Mouse (Mus musculus): ENCODE measurements around the gene Gm21119. TPM values are rescaled to one million over a fixed set of nuclear protein-coding genes. Genes with fewer than 3 reads are reported as not detected.

The Gm21119 gene
- polyA plus RNA-seq (2012; rRNA removed): 0.21 and 0.33 TPM in 2 replicates

DNA sequence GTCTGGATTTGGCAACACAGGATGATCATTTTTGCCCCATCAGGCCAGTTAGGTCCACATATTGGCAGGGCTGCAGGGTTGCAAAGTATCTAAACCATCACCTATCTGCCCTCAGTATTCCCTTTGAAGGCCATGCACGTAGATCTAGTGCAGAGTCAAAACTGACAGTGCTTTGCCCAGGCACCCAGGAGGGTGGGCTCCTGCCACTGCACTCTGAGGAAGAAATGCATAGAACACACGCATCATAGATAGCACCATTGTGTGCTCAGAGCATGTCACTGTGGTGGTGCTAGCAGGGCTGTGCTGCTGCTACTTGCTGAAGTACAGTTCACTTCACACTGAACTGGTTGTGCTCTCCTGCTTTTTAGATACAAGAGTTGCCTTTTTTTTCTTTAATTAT, at the start of gene Gm21119:
Gene Gm21119, plus strand, starts transcription at position 301 of the 400 bp plus-strand sequence.

